Mouse (Mus musculus): ENCODE measurements around the gene Catsperz. TPM values are rescaled to one million over a fixed set of nuclear protein-coding genes. Genes with fewer than 3 reads are reported as not detected.

Catsperz gene
- polyA plus RNA-seq, 1 experiment from 2014 or later: 1.3 TPM

GRCm38 (mm10) chr19:6933436-6934194 is 8.4 kb upstream of the Catsperz start:
- H3K9me3 ChIP-seq (ENCODE audit: control insufficient read depth, low read length): no peaks in the 10 kb centered on the region
- no peak overlapping the region for H3K27ac ChIP-seq (replicated peaks; ENCODE audit: low read depth, low read length)
- 3% methylated on average over 57 of the region's 58 CpGs for WGBS
- DNase-seq (ENCODE audit: low spot score) (no peak), ATAC-seq (ENCODE audit: insufficient number of reproducible peaks, low FRiP score, low TSS enrichment, low read depth) (peak; percentile 26; the same call in 1 of the 2 replicates)
- H3K9ac ChIP-seq (ENCODE audit: low read length): no peak overlapping the region
- peaks cover 7% of the 10 kb centered on the region for H3K4me1 ChIP-seq (ENCODE audit: control insufficient read depth, insufficient read depth, low read length)
- peak overlapping the region; percentile 26 for H3K4me3 ChIP-seq (ENCODE audit: low read depth, low read length)
- H3K36me3 ChIP-seq (ENCODE audit: control insufficient read depth, insufficient read depth, low read length): no peaks in the 10 kb centered on the region
- peak overlapping the region; percentile 33 for H3K4me2 ChIP-seq (ENCODE audit: low read depth, severe bottlenecking)
- peaks cover 66% of the 10 kb centered on the region for H3K27me3 ChIP-seq (ENCODE audit: control insufficient read depth, insufficient read depth, low read length)

DNA sequence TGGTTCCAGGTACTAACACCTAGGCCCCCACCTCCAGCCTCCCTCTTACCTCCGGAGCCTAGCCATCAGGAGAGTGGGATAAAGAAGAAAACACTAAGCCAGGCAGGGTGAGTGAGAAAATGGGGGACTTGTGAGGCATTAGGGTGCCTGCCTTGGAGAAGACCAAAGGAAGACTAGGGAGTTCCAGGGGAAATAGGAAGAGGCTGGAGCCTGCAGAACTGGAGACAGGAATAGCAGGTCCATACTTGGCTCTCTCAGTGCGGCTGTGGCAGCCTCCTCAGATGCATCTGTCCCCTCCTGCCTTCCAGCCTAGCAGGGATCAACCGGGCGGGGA is 7.9 kb upstream of the Catsperz start:
- Histone ChIP-seq H3K36me3 (ENCODE audit: control insufficient read depth, insufficient read depth, low read length) (no peaks in the 10 kb centered on the region), H3K4me1 (ENCODE audit: control insufficient read depth, insufficient read depth, low read length) (peaks cover 8% of the 10 kb centered on the region), H3K27ac (replicated peaks; ENCODE audit: low read depth, low read length) (no peak overlapping the region), H3K4me2 (ENCODE audit: low read depth, severe bottlenecking) (no peak overlapping the region), H3K27me3 (ENCODE audit: control insufficient read depth, insufficient read depth, low read length) (peaks cover 69% of the 10 kb centered on the region), H3K4me3 (ENCODE audit: low read depth, low read length) (peak overlapping the region; percentile 26), H3K9ac (ENCODE audit: low read length) (no peak overlapping the region), H3K9me3 (ENCODE audit: control insufficient read depth, low read length) (no peaks in the 10 kb centered on the region)
- DNase-seq (ENCODE audit: low spot score) (no peak), ATAC-seq (ENCODE audit: insufficient number of reproducible peaks, low FRiP score, low TSS enrichment, low read depth) (no peak)
- WGBS: 18% methylated on average over 4 of the region's 4 CpGs

DNA sequence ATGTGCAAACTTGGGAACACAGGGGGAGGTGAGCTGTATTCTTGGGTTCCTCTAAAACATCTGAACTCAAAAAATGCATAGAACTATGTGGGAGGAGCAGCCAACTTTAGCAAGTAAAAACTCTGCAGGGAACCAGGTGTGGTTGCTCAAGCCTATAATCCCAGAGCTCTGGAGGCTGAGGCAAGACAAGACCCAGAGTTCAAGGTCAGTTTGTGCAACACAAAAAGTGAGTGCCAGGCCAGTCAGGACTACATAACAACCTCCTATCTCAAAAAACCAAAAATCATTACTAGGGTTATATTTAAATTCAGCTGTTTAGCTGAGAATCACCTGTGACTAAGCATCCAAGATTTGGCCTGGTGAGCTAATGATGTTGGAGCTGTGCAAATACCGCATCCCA is 6.8 kb upstream of the Catsperz start:
- peaks cover 9% of the 10 kb centered on the region for H3K4me1 ChIP-seq (ENCODE audit: control insufficient read depth, insufficient read depth, low read length)
- ATAC-seq (ENCODE audit: insufficient number of reproducible peaks, low FRiP score, low TSS enrichment, low read depth) (no peak), DNase-seq (ENCODE audit: low spot score) (no peak)
- H3K9me3 ChIP-seq (ENCODE audit: control insufficient read depth, low read length): no peaks in the 10 kb centered on the region
- H3K27ac ChIP-seq (replicated peaks; ENCODE audit: low read depth, low read length): no peak overlapping the region
- peaks cover 80% of the 10 kb centered on the region for H3K27me3 ChIP-seq (ENCODE audit: control insufficient read depth, insufficient read depth, low read length)
- no peaks in the 10 kb centered on the region for H3K36me3 ChIP-seq (ENCODE audit: control insufficient read depth, insufficient read depth, low read length)
- H3K9ac ChIP-seq (ENCODE audit: low read length): no peak overlapping the region
- H3K4me3 ChIP-seq (ENCODE audit: low read depth, low read length): no peak overlapping the region
- no peak overlapping the region for H3K4me2 ChIP-seq (ENCODE audit: low read depth, severe bottlenecking)
- 62% methylated on average over 1 of the region's 1 CpGs for WGBS

- H3K4me1 ChIP-seq (ENCODE audit: control insufficient read depth, insufficient read depth, low read length): peaks cover 9% of the 10 kb centered on the region
- DNase-seq (ENCODE audit: low spot score): no peak
- H3K36me3 ChIP-seq (ENCODE audit: control insufficient read depth, insufficient read depth, low read length): no peaks in the 10 kb centered on the region
- H3K9me3 ChIP-seq (ENCODE audit: control insufficient read depth, low read length): no peaks in the 10 kb centered on the region
- H3K4me2 ChIP-seq (ENCODE audit: low read depth, severe bottlenecking): no peak overlapping the region
- ATAC-seq (ENCODE audit: insufficient number of reproducible peaks, low FRiP score, low TSS enrichment, low read depth): no peak
- H3K27me3 ChIP-seq (ENCODE audit: control insufficient read depth, insufficient read depth, low read length): peaks cover 86% of the 10 kb centered on the region
- H3K9ac ChIP-seq (ENCODE audit: low read length): no peak overlapping the region
- H3K4me3 ChIP-seq (ENCODE audit: low read depth, low read length): no peak overlapping the region
- WGBS: 29% methylated on average over 2 of the region's 2 CpGs
- no peak overlapping the region for H3K27ac ChIP-seq (replicated peaks; ENCODE audit: low read depth, low read length)
Observed at GRCm38 (mm10) chr19:6931002-6931401, 5.8 kb upstream of the Catsperz start.

DNA sequence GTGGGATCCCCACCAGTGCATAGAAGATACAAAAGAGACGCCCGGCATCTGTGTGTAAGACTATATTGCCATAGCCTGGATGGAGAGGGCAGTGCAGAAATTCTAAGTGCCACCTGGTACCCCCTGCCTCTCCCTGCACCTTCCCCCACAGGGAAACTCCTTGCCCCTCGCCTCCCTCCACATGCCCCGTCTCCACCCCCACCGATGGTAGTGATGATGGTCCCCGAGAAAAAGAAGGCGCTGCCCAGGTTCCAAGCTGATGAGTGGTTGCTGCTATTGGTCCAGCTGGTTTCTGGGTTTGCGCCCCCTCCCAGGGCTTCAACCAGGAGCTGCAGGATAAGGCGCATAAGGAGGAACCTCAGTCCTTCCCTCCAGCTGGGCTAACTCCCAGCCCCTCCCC is 2.9 kb upstream of the Catsperz start:
- no peaks in the 10 kb centered on the region for H3K36me3 ChIP-seq (ENCODE audit: control insufficient read depth, insufficient read depth, low read length)
- H3K27ac ChIP-seq (replicated peaks; ENCODE audit: low read depth, low read length): no peak overlapping the region
- peaks cover 84% of the 10 kb centered on the region for H3K27me3 ChIP-seq (ENCODE audit: control insufficient read depth, insufficient read depth, low read length)
- H3K9ac ChIP-seq (ENCODE audit: low read length): no peak overlapping the region
- ATAC-seq (ENCODE audit: insufficient number of reproducible peaks, low FRiP score, low TSS enrichment, low read depth) (no peak), DNase-seq (ENCODE audit: low spot score) (no peak)
- WGBS: 19% methylated on average over 9 of the region's 9 CpGs
- no peaks in the 10 kb centered on the region for H3K9me3 ChIP-seq (ENCODE audit: control insufficient read depth, low read length)
- 0 out of 2 replicates have a peak, but pooled peaks cover 2% of the 10 kb centered on the region for H3K4me1 ChIP-seq (ENCODE audit: control insufficient read depth, insufficient read depth, low read length)
- no peak overlapping the region for H3K4me3 ChIP-seq (ENCODE audit: low read depth, low read length)
- no peak overlapping the region for H3K4me2 ChIP-seq (ENCODE audit: low read depth, severe bottlenecking)

- Histone ChIP-seq H3K36me3 (ENCODE audit: control insufficient read depth, insufficient read depth, low read length) (no peaks in the 10 kb centered on the region), H3K4me3 (ENCODE audit: low read depth, low read length) (peak overlapping the region; percentile 15), H3K4me2 (ENCODE audit: low read depth, severe bottlenecking) (peak overlapping the region; percentile 32), H3K27me3 (ENCODE audit: control insufficient read depth, insufficient read depth, low read length) (peaks cover 78% of the 10 kb centered on the region), H3K4me1 (ENCODE audit: control insufficient read depth, insufficient read depth, low read length) (peaks cover 2% of the 10 kb centered on the region; the same call in 1 of the 2 replicates), H3K9ac (ENCODE audit: low read length) (peak overlapping the region; percentile 27; the same call in 1 of the 2 replicates), H3K27ac (replicated peaks; ENCODE audit: low read depth, low read length) (no peak overlapping the region), H3K9me3 (ENCODE audit: control insufficient read depth, low read length) (no peaks in the 10 kb centered on the region)
- DNase-seq (ENCODE audit: low spot score) (peak; percentile 68), ATAC-seq (ENCODE audit: insufficient number of reproducible peaks, low FRiP score, low TSS enrichment, low read depth) (no peak)
- 10% methylated on average over 26 of the region's 26 CpGs for WGBS
Observed at GRCm38 (mm10) chr19:6926559-6927255, 1.5 kb upstream of the Catsperz start.

DNA sequence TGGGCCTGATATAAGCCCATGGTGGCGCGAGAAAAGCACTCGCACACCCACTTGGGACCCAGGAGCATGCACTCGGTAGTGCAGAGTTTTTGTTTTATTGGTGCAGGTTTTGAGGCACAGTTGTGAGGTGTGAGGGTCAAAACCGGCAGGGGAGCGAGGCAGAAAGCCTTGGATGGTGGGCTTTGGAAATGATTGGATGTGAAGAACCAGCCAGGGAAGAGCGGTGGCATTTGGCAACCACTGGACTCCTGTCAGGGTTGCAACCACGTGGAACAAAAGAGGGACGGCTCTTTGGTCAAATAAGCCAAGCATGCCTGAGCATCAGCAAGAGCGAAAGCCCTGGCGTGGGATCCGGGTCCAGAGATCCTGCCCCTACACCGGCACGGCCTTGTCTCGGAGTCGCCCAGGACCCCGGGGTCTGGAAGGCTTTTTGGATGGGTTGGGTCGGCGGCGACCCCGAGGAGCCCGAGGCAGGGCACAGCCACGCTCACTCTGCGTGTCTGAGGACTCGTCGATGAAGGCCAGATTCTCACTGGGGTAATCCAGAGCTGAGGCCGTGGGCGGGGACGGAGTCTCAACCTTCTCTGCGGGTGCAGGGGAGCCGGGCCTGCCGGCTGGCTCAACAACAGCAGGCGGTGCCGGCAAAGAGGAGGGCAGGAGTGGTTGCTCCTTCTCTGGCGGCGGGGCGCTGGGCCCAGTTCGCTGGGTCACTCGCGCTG is 590 bp upstream of the Catsperz start:
- DNase-seq (ENCODE audit: low spot score): no peak
- no peak overlapping the region for H3K9ac ChIP-seq (ENCODE audit: low read length)

More for the DNA sequence above, 590 bp upstream of the Catsperz start:
- 7% methylated on average over 35 of the region's 40 CpGs for WGBS
- H3K9me3 ChIP-seq (ENCODE audit: control insufficient read depth, low read length): no peaks in the 10 kb centered on the region
- H3K4me1 ChIP-seq (ENCODE audit: control insufficient read depth, insufficient read depth, low read length): peaks cover 5% of the 10 kb centered on the region
- no peak overlapping the region; the same call in 1 of the 2 replicates for H3K4me2 ChIP-seq (ENCODE audit: low read depth, severe bottlenecking)
- no peak overlapping the region for H3K27ac ChIP-seq (replicated peaks; ENCODE audit: low read depth, low read length)
- peaks cover 69% of the 10 kb centered on the region for H3K27me3 ChIP-seq (ENCODE audit: control insufficient read depth, insufficient read depth, low read length)
- H3K36me3 ChIP-seq (ENCODE audit: control insufficient read depth, insufficient read depth, low read length): no peaks in the 10 kb centered on the region
- H3K4me3 ChIP-seq (ENCODE audit: low read depth, low read length): peak overlapping the region; percentile 2; the same call in 1 of the 2 replicates
- no peak for ATAC-seq (ENCODE audit: insufficient number of reproducible peaks, low FRiP score, low TSS enrichment, low read depth)
